Mouse (Mus musculus): ENCODE data around the gene Hdac10. TPM values are rescaled to one million over a fixed set of nuclear protein-coding genes. Genes with fewer than 3 reads are reported as not detected.
A peak's percentile ranks its signal among the peaks of the same experiment; 100 is the strongest.

Gene Hdac10
- polyA plus RNA-seq, 1 experiment from 2014 or later: 14.2 TPM

DNA sequence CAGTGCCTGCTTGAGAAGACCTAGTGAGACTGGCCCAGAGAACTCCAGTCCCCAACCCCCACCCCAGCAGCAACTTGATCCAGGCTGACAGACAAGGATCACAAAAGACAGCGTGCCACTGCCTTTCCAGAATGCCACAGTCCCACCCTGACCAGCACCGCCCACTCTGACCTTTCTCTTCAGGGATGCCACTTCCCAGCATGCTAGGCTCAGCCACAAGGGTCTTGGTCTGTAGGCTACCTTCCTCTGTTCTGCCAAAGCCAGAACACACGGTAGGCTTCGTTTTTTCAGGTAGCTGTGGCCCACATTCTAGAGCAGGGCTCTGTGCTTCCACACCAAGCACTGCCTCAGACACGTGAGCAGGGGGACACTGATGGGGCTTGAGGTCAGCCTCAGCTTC, 25.9 kb downstream of the Hdac10 start:
- no peaks in the 10 kb centered on the region for H3K9me3 ChIP-seq (ENCODE audit: control insufficient read depth, low read length)
- H3K4me3 ChIP-seq (ENCODE audit: low read depth, low read length): no peak overlapping the region
- no peak overlapping the region for H3K4me2 ChIP-seq (ENCODE audit: low read depth, low read length, severe bottlenecking)
- no peaks in the 10 kb centered on the region for H3K4me1 ChIP-seq (replicated peaks; ENCODE audit: control insufficient read depth, insufficient read depth, low read length)
- DNase-seq (ENCODE audit: low spot score) (no peak), ATAC-seq (replicated peaks; ENCODE audit: low FRiP score) (no peak)
- WGBS: 69% methylated on average over 5 of the region's 5 CpGs
- no peak overlapping the region for H3K27ac ChIP-seq (ENCODE audit: low read depth, low read length)
- no peaks in the 10 kb centered on the region for H3K27me3 ChIP-seq (ENCODE audit: control insufficient read depth, insufficient read depth, low read length)
- peaks cover 24% of the 10 kb centered on the region for H3K36me3 ChIP-seq (ENCODE audit: control insufficient read depth, insufficient read depth, low read length)
- H3K9ac ChIP-seq (ENCODE audit: low read length): no peak overlapping the region

- Histone ChIP-seq H3K36me3 (ENCODE audit: control insufficient read depth, insufficient read depth, low read length) (peaks cover 30% of the 10 kb centered on the region), H3K9ac (ENCODE audit: low read length) (no peak overlapping the region), H3K4me2 (ENCODE audit: low read depth, low read length, severe bottlenecking) (no peak overlapping the region), H3K27ac (ENCODE audit: low read depth, low read length) (no peak overlapping the region), H3K4me1 (replicated peaks; ENCODE audit: control insufficient read depth, insufficient read depth, low read length) (no peaks in the 10 kb centered on the region), H3K27me3 (ENCODE audit: control insufficient read depth, insufficient read depth, low read length) (no peaks in the 10 kb centered on the region), H3K4me3 (ENCODE audit: low read depth, low read length) (no peak overlapping the region), H3K9me3 (ENCODE audit: control insufficient read depth, low read length) (no peaks in the 10 kb centered on the region)
- 93% methylated on average over 12 of the region's 12 CpGs for WGBS
- DNase-seq (ENCODE audit: low spot score) (no peak), ATAC-seq (replicated peaks; ENCODE audit: low FRiP score) (no peak)
These were observed 27.7 kb downstream of the Hdac10 start for GRCm38 (mm10) chr15:89100823-89101222.

- Histone ChIP-seq H3K4me2 (ENCODE audit: low read depth, low read length, severe bottlenecking) (no peak overlapping the region), H3K36me3 (ENCODE audit: control insufficient read depth, insufficient read depth, low read length) (peaks cover 39% of the 10 kb centered on the region), H3K27me3 (ENCODE audit: control insufficient read depth, insufficient read depth, low read length) (no peaks in the 10 kb centered on the region), H3K4me1 (replicated peaks; ENCODE audit: control insufficient read depth, insufficient read depth, low read length) (no peaks in the 10 kb centered on the region), H3K9me3 (ENCODE audit: control insufficient read depth, low read length) (no peaks in the 10 kb centered on the region), H3K4me3 (ENCODE audit: low read depth, low read length) (no peak overlapping the region), H3K9ac (ENCODE audit: low read length) (no peak overlapping the region), H3K27ac (ENCODE audit: low read depth, low read length) (no peak overlapping the region)
- WGBS: 90% methylated on average over 7 of the region's 7 CpGs
- no peak for ATAC-seq (replicated peaks; ENCODE audit: low FRiP score)
- DNase-seq (ENCODE audit: low spot score): no peak
These were observed 29.9 kb downstream of the Hdac10 start for GRCm38 (mm10) chr15:89098616-89099015.

- ATAC-seq (replicated peaks; ENCODE audit: low FRiP score) (no peak), DNase-seq (ENCODE audit: low spot score) (no peak)
- Histone ChIP-seq H3K9me3 (ENCODE audit: control insufficient read depth, low read length) (no peaks in the 10 kb centered on the region), H3K4me3 (ENCODE audit: low read depth, low read length) (no peak overlapping the region), H3K4me1 (replicated peaks; ENCODE audit: control insufficient read depth, insufficient read depth, low read length) (no peaks in the 10 kb centered on the region), H3K27ac (ENCODE audit: low read depth, low read length) (no peak overlapping the region), H3K4me2 (ENCODE audit: low read depth, low read length, severe bottlenecking) (no peak overlapping the region), H3K9ac (ENCODE audit: low read length) (no peak overlapping the region), H3K27me3 (ENCODE audit: control insufficient read depth, insufficient read depth, low read length) (no peaks in the 10 kb centered on the region), H3K36me3 (ENCODE audit: control insufficient read depth, insufficient read depth, low read length) (peaks cover 39% of the 10 kb centered on the region)
- 91% methylated on average over 5 of the region's 5 CpGs for WGBS
These were observed 31.1 kb downstream of the Hdac10 start for GRCm38 (mm10) chr15:89097450-89097849.

- 87% methylated on average over 5 of the region's 5 CpGs for WGBS
- peaks cover 20% of the 10 kb centered on the region for H3K36me3 ChIP-seq (ENCODE audit: control insufficient read depth, insufficient read depth, low read length)
- peaks cover 6% of the 10 kb centered on the region; the same call in 1 of the 2 replicates for H3K4me1 ChIP-seq (replicated peaks; ENCODE audit: control insufficient read depth, insufficient read depth, low read length)
- no peaks in the 10 kb centered on the region for H3K9me3 ChIP-seq (ENCODE audit: control insufficient read depth, low read length)
- no peaks in the 10 kb centered on the region for H3K27me3 ChIP-seq (ENCODE audit: control insufficient read depth, insufficient read depth, low read length)
- ATAC-seq (replicated peaks; ENCODE audit: low FRiP score): no peak
- no peak overlapping the region for H3K27ac ChIP-seq (ENCODE audit: low read depth, low read length)
- no peak for DNase-seq (ENCODE audit: low spot score)
- no peak overlapping the region for H3K4me3 ChIP-seq (ENCODE audit: low read depth, low read length)
- H3K4me2 ChIP-seq (ENCODE audit: low read depth, low read length, severe bottlenecking): no peak overlapping the region
- no peak overlapping the region for H3K9ac ChIP-seq (ENCODE audit: low read length)
These were observed 36.3 kb downstream of the Hdac10 start for GRCm38 (mm10) chr15:89092181-89092580.

- Histone ChIP-seq H3K9ac (ENCODE audit: low read length) (no peak overlapping the region), H3K27ac (ENCODE audit: low read depth, low read length) (no peak overlapping the region), H3K4me2 (ENCODE audit: low read depth, low read length, severe bottlenecking) (no peak overlapping the region), H3K4me3 (ENCODE audit: low read depth, low read length) (no peak overlapping the region), H3K27me3 (ENCODE audit: control insufficient read depth, insufficient read depth, low read length) (no peaks in the 10 kb centered on the region), H3K9me3 (ENCODE audit: control insufficient read depth, low read length) (no peaks in the 10 kb centered on the region), H3K36me3 (ENCODE audit: control insufficient read depth, insufficient read depth, low read length) (peaks cover 17% of the 10 kb centered on the region), H3K4me1 (replicated peaks; ENCODE audit: control insufficient read depth, insufficient read depth, low read length) (peaks cover 6% of the 10 kb centered on the region; the same call in 1 of the 2 replicates)
- no peak for DNase-seq (ENCODE audit: low spot score)
- 88% methylated on average over 4 of the region's 4 CpGs for WGBS
- no peak for ATAC-seq (replicated peaks; ENCODE audit: low FRiP score)
These were observed 37.8 kb downstream of the Hdac10 start for GRCm38 (mm10) chr15:89090662-89091061.

GRCm38 (mm10) chr15:89089248-89090051, 39.0 kb downstream of the Hdac10 start:
- peak; percentile 67 for DNase-seq (ENCODE audit: low spot score)
- ATAC-seq (replicated peaks; ENCODE audit: low FRiP score): peak; percentile 43; the same call in 1 of the 2 replicates
- peaks cover 10% of the 10 kb centered on the region for H3K36me3 ChIP-seq (ENCODE audit: control insufficient read depth, insufficient read depth, low read length)

GRCm38 (mm10) chr15:89088607-89089247, 39.8 kb downstream of the Hdac10 start, which contains the start of gene Selenoo:
Selenoo (plus strand) TSS chr15:89089084.
- Histone ChIP-seq H3K27me3 (ENCODE audit: control insufficient read depth, insufficient read depth, low read length) (no peaks in the 10 kb centered on the region), H3K9me3 (ENCODE audit: control insufficient read depth, low read length) (no peaks in the 10 kb centered on the region), H3K27ac (ENCODE audit: low read depth, low read length) (0 out of 2 replicates have a peak within 1 kb of the TSS, but pooled peaks have one; percentile 25), H3K4me3 (ENCODE audit: low read depth, low read length) (peak within 1 kb of the TSS; percentile 98), H3K9ac (ENCODE audit: low read length) (peak within 1 kb of the TSS; percentile 90), H3K4me1 (replicated peaks; ENCODE audit: control insufficient read depth, insufficient read depth, low read length) (peaks cover 6% of the 10 kb centered on the region; the same call in 1 of the 2 replicates), H3K36me3 (ENCODE audit: control insufficient read depth, insufficient read depth, low read length) (peaks cover 3% of the 10 kb centered on the region; the same call in 1 of the 2 replicates), H3K4me2 (ENCODE audit: low read depth, low read length, severe bottlenecking) (peak within 1 kb of the TSS; percentile 98)
- DNase-seq (ENCODE audit: low spot score) (peak; percentile 92), ATAC-seq (replicated peaks; ENCODE audit: low FRiP score) (peak; percentile 92)
- 2% methylated on average over 38 of the region's 38 CpGs for WGBS

More at GRCm38 (mm10) chr15:89089248-89090051, 39.0 kb downstream of the Hdac10 start:
- no peaks in the 10 kb centered on the region for H3K27me3 ChIP-seq (ENCODE audit: control insufficient read depth, insufficient read depth, low read length)
- peak overlapping the region; percentile 98 for H3K4me3 ChIP-seq (ENCODE audit: low read depth, low read length)
- peaks cover 6% of the 10 kb centered on the region; the same call in 1 of the 2 replicates for H3K4me1 ChIP-seq (replicated peaks; ENCODE audit: control insufficient read depth, insufficient read depth, low read length)
- H3K4me2 ChIP-seq (ENCODE audit: low read depth, low read length, severe bottlenecking): peak overlapping the region; percentile 98
- peak overlapping the region; percentile 90 for H3K9ac ChIP-seq (ENCODE audit: low read length)
- 3% methylated on average over 68 of the region's 68 CpGs for WGBS
- H3K27ac ChIP-seq (ENCODE audit: low read depth, low read length): no peak overlapping the region
- no peaks in the 10 kb centered on the region for H3K9me3 ChIP-seq (ENCODE audit: control insufficient read depth, low read length)

All from forebrain, embryonic 11.5 days (tissue).